Mouse (Mus musculus) MEL (cell line): ENCODE measurements around the gene Kif3b. TPM values are rescaled to one million over a fixed set of nuclear protein-coding genes. Genes with fewer than 3 reads are reported as not detected.

ENCODE experiments used
- DNase-seq: peaks from one replicate; pipeline ENCODE4 v3.0.0; 2011; ENCODE audit warnings: low read depth, low spot score
- H3K27ac ChIP-seq: 2 replicates; pipeline ENCODE4 v1.5.1; 2012; ENCODE audit warnings: low read depth, mild to moderate bottlenecking, control low read depth, low read length, moderate library complexity; ENCODE audit not compliant: control insufficient read depth
- H3K27me3 ChIP-seq, 2 experiments: fragments of 150-350 bp in 1 of 2; sonication (generic) in 1 of 2; 2 replicates each; pipeline ENCODE4 v1.6.1; 2012; ENCODE audit warnings: low read length in 2 of 2, mild to moderate bottlenecking in 2 of 2, improper control_type of control experiment in 1 of 2, moderate library complexity in 1 of 2; ENCODE audit not compliant: insufficient read depth in 2 of 2, control insufficient read depth in 1 of 2
- H3K36me3 ChIP-seq, 2 experiments: 2 replicates each; pipeline ENCODE4 v1.6.1; 2012 to 2014; ENCODE audit warnings: low read length in 2 of 2, improper control_type of control experiment in 1 of 2, inconsistent platforms in 1 of 2, mild to moderate bottlenecking in 1 of 2; ENCODE audit not compliant: insufficient read depth in 2 of 2, control insufficient read depth in 1 of 2
- H3K4me1 ChIP-seq, 2 experiments: fragments of 150-350 bp in 1 of 2; sonication (generic) in 1 of 2; 2 replicates each; pipeline ENCODE4 v1.6.1; 2012; ENCODE audit warnings: low read length in 2 of 2, improper control_type of control experiment in 1 of 2, mild to moderate bottlenecking in 1 of 2; ENCODE audit not compliant: insufficient read depth in 2 of 2, control insufficient read depth in 1 of 2
- H3K4me3 ChIP-seq, 2 experiments: fragments of 150-350 bp in 1 of 2; sonication (generic) in 1 of 2; 2 replicates each; pipeline ENCODE4 v1.5.1; 2012; ENCODE audit warnings: low read depth in 2 of 2, low read length in 2 of 2, mild to moderate bottlenecking in 2 of 2, moderate library complexity in 2 of 2, control low read depth in 1 of 2, improper control_type of control experiment in 1 of 2; ENCODE audit not compliant: control insufficient read depth in 1 of 2, insufficient read depth in 1 of 2
- H3K79me2 ChIP-seq: 2 replicates; pipeline ENCODE4 v1.6.1; 2012; ENCODE audit warnings: mild to moderate bottlenecking, low read length, moderate library complexity; ENCODE audit not compliant: control insufficient read depth, poor library complexity, insufficient read depth
- H3K9ac ChIP-seq: 2 replicates; pipeline ENCODE4 v1.6.1; 2012; ENCODE audit warnings: low read depth, mild to moderate bottlenecking, control low read depth, low read length, moderate library complexity; ENCODE audit not compliant: control insufficient read depth, poor library complexity, severe bottlenecking
- H3K9me3 ChIP-seq: fragments of 150-350 bp; sonication (generic); replicated peaks from 2 replicates; pipeline ENCODE4 v1.6.1; 2012; ENCODE audit warnings: mild to moderate bottlenecking, low read length, improper control_type of control experiment, moderate library complexity; ENCODE audit not compliant: insufficient read depth
- CHD1 ChIP-seq: IDR thresholded peaks from 2 replicates; pipeline ENCODE4 v1.6.1; 2012; ENCODE audit warnings: low read depth, mild to moderate bottlenecking, inconsistent platforms, low read length, improper control_type of control experiment
- CTCF ChIP-seq, 3 experiments: IDR thresholded peaks in 2 of 3; conservative IDR thresholded peaks in 1 of 3; 2 replicates each; pipeline ENCODE4 v1.5.1; 2011 to 2012; ENCODE audit warnings: low read length in 3 of 3, low read depth in 2 of 3, mild to moderate bottlenecking in 2 of 3, improper control_type of control experiment in 1 of 3, inconsistent platforms in 1 of 3, mixed read lengths in 1 of 3, moderate library complexity in 1 of 3; ENCODE audit not compliant: control insufficient read depth in 1 of 3, insufficient read depth in 1 of 3, poor library complexity in 1 of 3, severe bottlenecking in 1 of 3
- E2F4 ChIP-seq: IDR thresholded peaks from 2 replicates; pipeline ENCODE4 v1.6.1; 2011; ENCODE audit warnings: low read depth, low read length, improper control_type of control experiment, borderline replicate concordance
- ELF1 ChIP-seq: IDR thresholded peaks from 2 replicates; pipeline ENCODE4 v1.6.1; 2014; ENCODE audit warnings: low read depth, mild to moderate bottlenecking, inconsistent platforms, low read length, improper control_type of control experiment, moderate library complexity
- EP300 ChIP-seq, 2 experiments: IDR thresholded peaks; 2 replicates each; pipeline ENCODE4 v1.6.1; 2011; ENCODE audit warnings: improper control_type of control experiment in 2 of 2, low read length in 2 of 2, low read depth in 1 of 2, mild to moderate bottlenecking in 1 of 2
- ETS1 ChIP-seq: IDR thresholded peaks from 2 replicates; pipeline ENCODE4 v1.6.1; 2012; ENCODE audit warnings: low read depth, mild to moderate bottlenecking, inconsistent platforms, low read length, improper control_type of control experiment, moderate library complexity
- GABPA ChIP-seq: IDR thresholded peaks from 2 replicates; pipeline ENCODE4 v1.6.1; 2012; ENCODE audit warnings: low read depth, mild to moderate bottlenecking, inconsistent platforms, low read length, improper control_type of control experiment, moderate library complexity
- GATA1 ChIP-seq: IDR thresholded peaks from 2 replicates; pipeline ENCODE4 v1.6.1; 2011; ENCODE audit warnings: low read depth, low read length, improper control_type of control experiment
- HCFC1 ChIP-seq: IDR thresholded peaks from 2 replicates; pipeline ENCODE4 v1.6.1; 2012; ENCODE audit warnings: low read depth, mild to moderate bottlenecking, inconsistent platforms, low read length, improper control_type of control experiment, moderate library complexity
- JUND ChIP-seq: IDR thresholded peaks from 2 replicates; pipeline ENCODE4 v1.6.1; 2011; ENCODE audit warnings: low read depth, mild to moderate bottlenecking, improper control_type of control experiment, low read length
- KAT2A ChIP-seq: conservative IDR thresholded peaks from 2 replicates; pipeline ENCODE4 v1.6.1; 2012; ENCODE audit warnings: low read depth, low read length, improper control_type of control experiment, inconsistent platforms
- MAFK ChIP-seq: IDR thresholded peaks from 2 replicates; pipeline ENCODE4 v1.6.1; 2011; ENCODE audit warnings: low read depth, mild to moderate bottlenecking, low read length, improper control_type of control experiment, borderline replicate concordance
- MAX ChIP-seq: IDR thresholded peaks from 2 replicates; pipeline ENCODE4 v1.6.1; 2011; ENCODE audit warnings: low read length, improper control_type of control experiment
- MAZ ChIP-seq: IDR thresholded peaks from 2 replicates; pipeline ENCODE4 v1.6.1; 2012; ENCODE audit warnings: low read depth, mild to moderate bottlenecking, inconsistent platforms, low read length, improper control_type of control experiment
- MEF2A ChIP-seq: IDR thresholded peaks from 2 replicates; pipeline ENCODE4 v1.6.1; 2014; ENCODE audit warnings: low read depth, mild to moderate bottlenecking, inconsistent platforms, low read length, improper control_type of control experiment; ENCODE audit not compliant: poor library complexity, insufficient replicate concordance, severe bottlenecking; ENCODE audit errors: extremely low read depth
- MYC ChIP-seq: IDR thresholded peaks from 2 replicates; pipeline ENCODE4 v1.6.1; 2011; ENCODE audit warnings: low read depth, mild to moderate bottlenecking, low read length, improper control_type of control experiment, moderate library complexity
- POLR2AphosphoS2 ChIP-seq: IDR thresholded peaks from 2 replicates; pipeline ENCODE4 v1.6.1; 2011; ENCODE audit warnings: low read length, improper control_type of control experiment
- RAD21 ChIP-seq: IDR thresholded peaks from 2 replicates; pipeline ENCODE4 v1.6.1; 2011; ENCODE audit warnings: mild to moderate bottlenecking, low read depth, low read length, improper control_type of control experiment
- RCOR1 ChIP-seq: IDR thresholded peaks from 2 replicates; pipeline ENCODE4 v1.6.1; 2012; ENCODE audit warnings: low read depth, mild to moderate bottlenecking, inconsistent platforms, low read length, improper control_type of control experiment
- SIN3A ChIP-seq: IDR thresholded peaks from 2 replicates; pipeline ENCODE4 v1.6.1; 2012; ENCODE audit warnings: low read length, improper control_type of control experiment, inconsistent platforms
- SMC3 ChIP-seq: IDR thresholded peaks from 2 replicates; pipeline ENCODE4 v1.6.1; 2011; ENCODE audit warnings: low read depth, low read length, improper control_type of control experiment
- TAL1 ChIP-seq: IDR thresholded peaks from 2 replicates; pipeline ENCODE4 v1.6.1; 2012; ENCODE audit warnings: mild to moderate bottlenecking, inconsistent platforms, low read length, moderate library complexity, mixed read lengths
- TBP ChIP-seq: IDR thresholded peaks from 2 replicates; pipeline ENCODE4 v1.8.0; 2011; ENCODE audit warnings: low read depth, low read length, improper control_type of control experiment
- TCF12 ChIP-seq: IDR thresholded peaks from 2 replicates; pipeline ENCODE4 v1.6.1; 2014; ENCODE audit warnings: low read depth, mild to moderate bottlenecking, inconsistent platforms, low read length, improper control_type of control experiment, moderate library complexity
- UBTF ChIP-seq: IDR thresholded peaks from 2 replicates; pipeline ENCODE4 v1.6.1; 2012; ENCODE audit warnings: low read depth, mild to moderate bottlenecking, inconsistent platforms, low read length, improper control_type of control experiment, moderate library complexity, borderline replicate concordance; ENCODE audit not compliant: insufficient read depth
- USF1 ChIP-seq: IDR thresholded peaks from 2 replicates; pipeline ENCODE4 v1.6.1; 2014; ENCODE audit warnings: low read depth, mild to moderate bottlenecking, inconsistent platforms, low read length, improper control_type of control experiment, moderate library complexity
- USF2 ChIP-seq, 2 experiments: IDR thresholded peaks; 2 replicates each; pipeline ENCODE4 v1.6.1; 2011 to 2012; ENCODE audit warnings: improper control_type of control experiment in 2 of 2, low read length in 2 of 2, borderline replicate concordance in 1 of 2, inconsistent platforms in 1 of 2, low read depth in 1 of 2, mild to moderate bottlenecking in 1 of 2; ENCODE audit not compliant: insufficient read depth in 1 of 2
- ZC3H11A ChIP-seq: IDR thresholded peaks from 2 replicates; pipeline ENCODE4 v1.6.1; 2012; ENCODE audit warnings: low read depth, mild to moderate bottlenecking, inconsistent platforms, low read length, improper control_type of control experiment
- ZKSCAN1 ChIP-seq: IDR thresholded peaks from 2 replicates; pipeline ENCODE4 v1.6.1; 2012; ENCODE audit warnings: low read depth, mild to moderate bottlenecking, inconsistent platforms, low read length, improper control_type of control experiment, moderate library complexity
- ZNF384 ChIP-seq: IDR thresholded peaks from 2 replicates; pipeline ENCODE4 v1.6.1; 2012; ENCODE audit warnings: low read depth, mild to moderate bottlenecking, inconsistent platforms, low read length, improper control_type of control experiment
- polyA plus RNA-seq, 2 experiments: library from polyadenylated mRNA; stranded (reverse) in 1 of 2; unstranded in 1 of 2; fragments of >175 nt in 1 of 2; fragments of >200 nt in 1 of 2; gene quantifications; 2 replicates each; pipeline versions ENCODE4 v1.2.1 to v1.2.4; 2012; ENCODE audit warnings: low replicate concordance in 2 of 2, low read depth in 1 of 2; ENCODE audit not compliant: insufficient read length in 2 of 2, insufficient read depth in 1 of 2, missing spikeins in 1 of 2
- total RNA-seq: library from RNA; depleted of rRNA; stranded (reverse); fragments of 300-350 nt; gene quantifications from 2 replicates; pipeline ENCODE4 v1.2.3, GENCODE M21; 2012

Gene Kif3b
- total and polyA plus RNA-seq, 3 experiments = 11.0 to 34.2 (median 17.9) TPM

DNA sequence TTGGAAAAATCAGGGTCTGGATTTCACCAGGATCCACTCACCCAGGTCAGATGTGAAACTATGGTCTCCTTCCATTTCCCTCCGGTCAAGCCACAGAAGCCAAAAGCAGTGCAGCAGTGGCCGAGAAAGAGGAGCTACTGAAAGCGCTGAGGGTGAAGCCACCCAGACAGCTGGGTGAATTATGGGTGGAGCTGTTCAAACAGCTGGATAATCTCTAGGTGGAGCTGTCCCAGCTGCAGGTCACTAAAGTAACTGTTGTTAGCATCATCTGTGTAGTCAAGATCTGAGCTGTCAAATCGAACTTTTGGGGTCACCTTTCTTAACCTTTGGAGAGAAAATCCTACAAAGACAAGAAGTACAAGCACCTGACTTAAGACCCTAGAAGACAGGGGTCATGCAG, 7.2 kb downstream of the Kif3b start:
- Histone ChIP-seq H3K9me3 (no peaks in the 10 kb centered on the region), H3K27me3 (no peaks in the 10 kb centered on the region), H3K36me3 (peaks cover 0 to 22% of the 10 kb centered on the region in 2 experiments; a peak in 2 of 4 replicates), H3K9ac (peak overlapping the region; percentile 59), H3K79me2 (peaks cover 30% of the 10 kb centered on the region), H3K27ac (peak overlapping the region; percentile 97), H3K4me1 (peaks cover 0 to 29% of the 10 kb centered on the region in 2 experiments; a peak in 3 of 4 replicates), H3K4me3 (peak overlapping the region; percentile 13 to 38)
- TF ChIP-seq ETS1 = peak; percentile 97
- 0 out of 2 replicates have a peak, but pooled peaks have one; percentile 6 for TF ChIP-seq TCF12
- peak; percentile 92 for TF ChIP-seq SIN3A
- TF ChIP-seq GABPA = no peak
- no peak for TF ChIP-seq GATA1
- peak; percentile 78 for DNase-seq

DNA sequence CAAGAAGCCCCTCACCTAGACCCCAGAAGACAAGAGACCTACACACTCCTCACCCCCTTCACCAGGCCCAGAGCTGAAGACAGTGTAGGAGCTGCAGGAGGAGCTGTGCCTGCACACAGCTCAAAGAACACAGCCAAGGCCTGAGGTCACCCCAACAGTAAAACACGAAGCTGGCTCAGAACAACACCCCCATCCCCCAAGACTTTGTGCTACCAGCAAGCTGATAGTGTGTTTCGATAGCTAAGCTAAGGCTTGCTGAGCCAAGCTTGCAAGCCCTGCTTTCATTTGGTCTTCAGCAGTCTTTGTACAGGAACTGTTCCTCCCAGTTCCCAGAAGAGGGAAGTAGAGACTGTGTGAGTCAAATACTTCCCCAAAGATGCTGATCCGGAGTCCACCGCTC, 7.7 kb downstream of the Kif3b start:
- Histone ChIP-seq H3K27me3 (no peaks in the 10 kb centered on the region), H3K9me3 (no peaks in the 10 kb centered on the region), H3K9ac (peak overlapping the region; percentile 59), H3K4me3 (peak overlapping the region; percentile 13 to 38), H3K27ac (peak overlapping the region; percentile 97), H3K79me2 (peaks cover 27% of the 10 kb centered on the region), H3K36me3 (peaks cover 0 to 22% of the 10 kb centered on the region in 2 experiments; a peak in 2 of 4 replicates), H3K4me1 (peaks cover 0 to 27% of the 10 kb centered on the region in 2 experiments; a peak in 3 of 4 replicates)
- peak; percentile 94 for DNase-seq
- TF ChIP-seq ZKSCAN1 (no peak), E2F4 (no peak), TAL1 (no peak), UBTF (no peak), TCF12 (no peak; the same call in 1 of the 2 replicates), MYC (no peak), MEF2A (no peak), USF1 (no peak), MAX (peak; percentile 69), HCFC1 (no peak), SMC3 (peak; percentile 54), RCOR1 (peak; percentile 50; the same call in 1 of the 2 replicates), KAT2A (no peak), CHD1 (no peak), TBP (peak; percentile 50; the same call in 1 of the 2 replicates), RAD21 (peak; percentile 62), ZC3H11A (peak; percentile 31), POLR2AphosphoS2 (no peak), MAFK (no peak), ZNF384 (no peak), ELF1 (0 out of 2 replicates have a peak, but pooled peaks have one; percentile 4), GABPA (no peak), USF2 (IDR thresholded peaks at IDR 0.05; ENCODE audit: borderline replicate concordance in 1 of 2, insufficient read depth in 1 of 2, low read depth in 1 of 2, low read length in 2 of 2) (no peak), CTCF (IDR thresholded peaks at IDR 0.05 in 2 of 3, conservative IDR thresholded peaks at IDR 0.05 in 1 of 3; ENCODE audit: control insufficient read depth in 1 of 3, insufficient read depth in 1 of 3, low read depth in 2 of 3, low read length in 3 of 3, poor library complexity in 1 of 3, severe bottlenecking in 1 of 3) (peak in 1 of 3 experiments; percentile 49; a peak in 2 of 6 replicates), MAZ (no peak), SIN3A (peak; percentile 46; the same call in 1 of the 2 replicates), JUND (no peak), EP300 (IDR thresholded peaks at IDR 0.05; ENCODE audit: low read depth in 1 of 2, low read length in 2 of 2) (peak; percentile 66 to 79)
